Mouse (Mus musculus): ENCODE measurements around the gene Nodal. TPM values are rescaled to one million over a fixed set of nuclear protein-coding genes. Genes with fewer than 3 reads are reported as not detected.

Nodal gene
- 0.05 and 0.17 TPM in 2 replicates for polyA plus RNA-seq (2012; rRNA removed)

DNA sequence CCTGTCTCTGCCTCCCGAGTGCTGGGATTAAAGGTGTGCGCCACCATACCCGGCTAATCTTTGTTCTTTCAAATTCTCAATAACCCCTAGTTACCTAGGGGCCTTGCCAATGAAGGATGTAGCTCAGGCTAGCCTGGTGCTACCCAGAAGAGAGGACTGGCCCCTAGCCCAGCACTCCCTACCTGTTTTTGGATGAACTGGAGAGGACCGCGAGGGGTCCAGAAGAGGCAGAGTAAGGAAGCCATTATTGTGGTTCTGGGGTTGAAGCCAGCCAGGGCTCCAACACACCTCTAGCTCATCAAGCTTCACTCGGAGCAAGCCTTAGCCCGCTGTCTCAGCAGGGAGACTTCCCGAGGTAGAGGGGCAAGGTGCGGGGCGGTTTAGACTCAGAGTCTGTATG, at the start of gene Nodal:
Gene Nodal, plus strand, starts transcription at position 301 of the 400 bp plus-strand sequence.
- no peak for DNase-seq
- TF ChIP-seq CTCF (IDR thresholded peaks at IDR 0.05; ENCODE audit: borderline replicate concordance, control insufficient read depth, extremely low read depth, insufficient read depth, low read length, poor library complexity) = no peak
- H3K27me3 ChIP-seq (ENCODE audit: control insufficient read depth, insufficient read depth, low read length) = peaks cover 3% of the 10 kb centered on the region; the same call in 1 of the 2 replicates
- no peak within 1 kb of the TSS for H3K27ac ChIP-seq (ENCODE audit: control insufficient read depth, insufficient read depth, low read length)
- no peak within 1 kb of the TSS for H3K4me3 ChIP-seq (ENCODE audit: control insufficient read depth, insufficient read depth, low read length)
- H3K4me1 ChIP-seq (replicated peaks; ENCODE audit: control insufficient read depth, insufficient read depth, low read length) = no peaks in the 10 kb centered on the region
- H3K36me3 ChIP-seq (ENCODE audit: control insufficient read depth, insufficient read depth, low read length) = no peaks in the 10 kb centered on the region
- 42% methylated on average over 10 of the region's 10 CpGs for WGBS

DNA sequence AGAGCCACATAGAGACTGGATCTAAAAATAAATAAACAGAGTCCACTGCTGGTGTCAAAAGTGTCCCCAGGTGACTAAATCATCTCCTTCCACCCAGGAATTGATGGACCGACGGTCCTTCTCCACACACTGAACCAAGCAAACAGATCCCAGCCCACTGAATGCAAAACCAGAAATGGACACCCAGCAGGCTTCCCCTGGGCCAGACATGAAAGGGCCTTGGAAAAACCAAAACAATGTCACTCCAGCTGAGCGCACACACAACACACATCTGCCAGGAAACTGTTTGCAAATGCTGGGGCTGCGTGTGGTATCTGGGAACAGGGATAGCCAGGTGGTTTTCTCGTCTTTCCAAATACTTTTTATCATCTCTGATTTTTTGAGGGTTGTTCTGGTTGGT, 48.0 kb upstream of the Nodal start:
- Histone ChIP-seq H3K4me1 (replicated peaks; ENCODE audit: control insufficient read depth, insufficient read depth, low read length) (no peaks in the 10 kb centered on the region), H3K27ac (ENCODE audit: control insufficient read depth, insufficient read depth, low read length) (no peak overlapping the region), H3K36me3 (ENCODE audit: control insufficient read depth, insufficient read depth, low read length) (no peaks in the 10 kb centered on the region), H3K27me3 (ENCODE audit: control insufficient read depth, insufficient read depth, low read length) (no peaks in the 10 kb centered on the region), H3K4me3 (ENCODE audit: control insufficient read depth, insufficient read depth, low read length) (no peak overlapping the region)
- WGBS = 81% methylated on average over 5 of the region's 5 CpGs
- TF ChIP-seq POLR2A (IDR thresholded peaks at IDR 0.05; ENCODE audit: control insufficient read depth, extremely low read depth, insufficient read depth, low read length, poor library complexity) (no peak), CTCF (IDR thresholded peaks at IDR 0.05; ENCODE audit: borderline replicate concordance, control insufficient read depth, extremely low read depth, insufficient read depth, low read length, poor library complexity) (no peak)
- no peak for DNase-seq

DNA sequence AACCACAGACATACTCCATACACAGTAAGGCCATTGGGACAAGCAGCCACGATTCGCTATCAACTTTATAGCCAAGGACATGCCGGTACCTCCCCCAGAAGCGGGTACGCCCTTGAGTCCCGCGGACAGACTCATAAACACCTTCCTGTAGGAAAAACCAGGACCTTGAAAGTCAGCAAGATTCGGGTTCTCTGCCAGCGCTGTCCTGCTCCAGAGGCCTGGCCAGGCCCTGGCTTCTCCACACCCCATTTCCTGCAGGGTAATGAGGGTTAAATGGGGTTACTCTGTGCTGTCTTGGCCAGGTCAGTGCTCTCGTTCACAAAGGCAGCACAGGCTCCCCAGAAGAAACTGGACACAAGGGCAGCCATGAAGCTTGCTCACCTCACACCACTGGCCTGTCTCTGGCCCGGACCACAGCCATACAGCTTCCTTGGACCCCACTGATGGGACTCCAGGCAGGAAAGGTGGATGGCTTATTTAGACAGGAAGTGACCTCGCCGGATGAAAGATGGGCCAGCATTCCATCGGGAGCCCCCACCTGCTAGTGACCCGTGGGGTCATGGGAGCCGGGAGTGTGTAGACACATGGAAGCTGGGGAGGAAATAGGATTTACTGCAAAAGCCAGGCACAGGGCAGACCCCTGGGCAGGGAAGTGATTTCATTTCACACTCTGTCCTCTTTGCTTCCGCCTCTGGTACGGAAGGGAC, 47.3 kb upstream of the Nodal start:
- H3K36me3 ChIP-seq (ENCODE audit: control insufficient read depth, insufficient read depth, low read length) = no peaks in the 10 kb centered on the region
- no peak overlapping the region for H3K4me3 ChIP-seq (ENCODE audit: control insufficient read depth, insufficient read depth, low read length)
- no peak overlapping the region for H3K27ac ChIP-seq (ENCODE audit: control insufficient read depth, insufficient read depth, low read length)
- H3K27me3 ChIP-seq (ENCODE audit: control insufficient read depth, insufficient read depth, low read length) = no peaks in the 10 kb centered on the region
- TF ChIP-seq CTCF (IDR thresholded peaks at IDR 0.05; ENCODE audit: borderline replicate concordance, control insufficient read depth, extremely low read depth, insufficient read depth, low read length, poor library complexity) = no peak
- H3K4me1 ChIP-seq (replicated peaks; ENCODE audit: control insufficient read depth, insufficient read depth, low read length) = no peaks in the 10 kb centered on the region
- 90% methylated on average over 18 of the region's 18 CpGs for WGBS
- DNase-seq = no peak

DNA sequence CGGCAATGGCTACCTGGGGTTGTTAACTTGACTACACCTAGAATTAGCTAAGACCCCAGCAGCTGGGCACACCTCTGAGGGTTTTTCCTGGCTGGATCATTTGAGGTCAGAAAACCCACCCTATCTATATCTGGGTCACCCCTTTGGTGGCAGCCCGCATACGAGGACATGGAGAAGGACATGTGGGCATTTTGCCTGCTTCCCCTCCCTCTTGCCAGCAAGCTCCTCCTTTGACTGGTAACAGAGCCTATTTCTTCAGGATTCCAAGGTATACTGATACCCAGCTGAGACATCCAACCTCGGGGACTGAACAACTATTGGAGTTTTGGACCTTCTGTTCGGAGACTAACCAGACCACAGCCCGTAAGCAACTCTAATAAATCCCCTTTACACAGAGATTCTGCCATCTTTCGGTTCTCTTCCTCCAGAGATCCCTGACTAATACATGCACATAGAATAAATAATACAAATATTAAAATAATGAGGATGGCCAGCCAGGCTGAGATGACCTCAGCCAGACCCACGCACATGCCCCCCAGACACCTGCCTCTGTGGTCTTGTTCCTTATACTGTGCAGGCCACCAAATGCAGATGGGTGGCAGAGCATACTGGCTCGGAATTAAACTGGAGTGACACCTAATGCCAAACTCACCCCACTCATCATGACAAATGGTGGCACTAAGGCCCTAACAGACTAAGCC, 45.7 kb upstream of the Nodal start:
- 95% methylated on average over 9 of the region's 9 CpGs for WGBS
- H3K36me3 ChIP-seq (ENCODE audit: control insufficient read depth, insufficient read depth, low read length) = no peaks in the 10 kb centered on the region
- no peak overlapping the region for H3K4me3 ChIP-seq (ENCODE audit: control insufficient read depth, insufficient read depth, low read length)
- no peaks in the 10 kb centered on the region for H3K27me3 ChIP-seq (ENCODE audit: control insufficient read depth, insufficient read depth, low read length)
- TF ChIP-seq CTCF (IDR thresholded peaks at IDR 0.05; ENCODE audit: borderline replicate concordance, control insufficient read depth, extremely low read depth, insufficient read depth, low read length, poor library complexity) = no peak
- TF ChIP-seq POLR2A (IDR thresholded peaks at IDR 0.05; ENCODE audit: control insufficient read depth, extremely low read depth, insufficient read depth, low read length, poor library complexity) = no peak
- no peak for DNase-seq
- no peak overlapping the region for H3K27ac ChIP-seq (ENCODE audit: control insufficient read depth, insufficient read depth, low read length)
- no peaks in the 10 kb centered on the region for H3K4me1 ChIP-seq (replicated peaks; ENCODE audit: control insufficient read depth, insufficient read depth, low read length)

DNA sequence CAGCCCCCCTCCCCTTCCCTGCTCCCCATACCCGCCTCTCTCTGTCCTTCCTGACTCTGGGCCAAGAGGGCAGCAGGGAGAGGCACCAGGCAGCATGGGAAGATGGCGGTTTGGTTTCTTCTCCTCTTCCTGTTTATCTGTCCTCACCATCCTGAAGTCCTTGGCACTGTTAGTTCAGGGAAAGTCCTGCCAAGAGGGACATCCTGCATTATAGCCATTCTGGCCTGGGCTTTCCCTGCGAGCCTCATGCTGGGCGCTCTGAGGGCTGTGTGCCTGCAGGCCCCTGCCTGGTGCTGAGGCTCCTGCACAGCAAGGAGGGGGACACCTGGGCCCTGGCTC, 45.2 kb upstream of the Nodal start:
- no peak overlapping the region for H3K27ac ChIP-seq (ENCODE audit: control insufficient read depth, insufficient read depth, low read length)

DNA sequence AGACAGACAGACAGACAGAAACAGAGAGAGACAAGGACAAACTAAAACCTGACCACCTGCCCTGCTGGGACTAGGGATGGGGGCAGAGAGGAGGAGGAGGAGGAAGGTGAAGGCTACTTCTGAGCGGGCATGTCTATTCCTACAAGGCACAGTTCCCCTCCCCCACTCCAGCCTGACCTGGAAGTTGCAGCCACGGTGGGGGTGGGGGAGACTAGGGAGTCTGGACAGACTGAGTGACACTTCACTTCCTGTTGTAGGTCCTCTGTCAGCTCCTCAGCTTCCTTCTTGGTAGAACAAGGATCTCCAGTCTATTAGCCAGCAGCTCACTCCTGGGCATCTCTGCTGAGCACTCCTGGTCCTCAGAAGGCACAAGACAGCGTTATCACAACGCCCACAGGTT, 43.7 kb upstream of the Nodal start:
- no peak for DNase-seq
- WGBS = 30% methylated on average over 4 of the region's 4 CpGs
- no peaks in the 10 kb centered on the region for H3K36me3 ChIP-seq (ENCODE audit: control insufficient read depth, insufficient read depth, low read length)
- TF ChIP-seq POLR2A (IDR thresholded peaks at IDR 0.05; ENCODE audit: control insufficient read depth, extremely low read depth, insufficient read depth, low read length, poor library complexity) (no peak), CTCF (IDR thresholded peaks at IDR 0.05; ENCODE audit: borderline replicate concordance, control insufficient read depth, extremely low read depth, insufficient read depth, low read length, poor library complexity) (no peak)
- H3K4me1 ChIP-seq (replicated peaks; ENCODE audit: control insufficient read depth, insufficient read depth, low read length) = no peaks in the 10 kb centered on the region
- H3K27me3 ChIP-seq (ENCODE audit: control insufficient read depth, insufficient read depth, low read length) = no peaks in the 10 kb centered on the region
- H3K4me3 ChIP-seq (ENCODE audit: control insufficient read depth, insufficient read depth, low read length) = no peak overlapping the region
- no peak overlapping the region for H3K27ac ChIP-seq (ENCODE audit: control insufficient read depth, insufficient read depth, low read length)

More for the DNA sequence above, 45.2 kb upstream of the Nodal start:
- Histone ChIP-seq H3K36me3 (ENCODE audit: control insufficient read depth, insufficient read depth, low read length) (no peaks in the 10 kb centered on the region), H3K4me3 (ENCODE audit: control insufficient read depth, insufficient read depth, low read length) (no peak overlapping the region), H3K4me1 (replicated peaks; ENCODE audit: control insufficient read depth, insufficient read depth, low read length) (no peaks in the 10 kb centered on the region), H3K27me3 (ENCODE audit: control insufficient read depth, insufficient read depth, low read length) (no peaks in the 10 kb centered on the region)
- 91% methylated on average over 4 of the region's 4 CpGs for WGBS
- no peak for DNase-seq
- TF ChIP-seq CTCF (IDR thresholded peaks at IDR 0.05; ENCODE audit: borderline replicate concordance, control insufficient read depth, extremely low read depth, insufficient read depth, low read length, poor library complexity) (no peak), POLR2A (IDR thresholded peaks at IDR 0.05; ENCODE audit: control insufficient read depth, extremely low read depth, insufficient read depth, low read length, poor library complexity) (no peak)

Data from thymus, adult 2 months (tissue).